Mouse (Mus musculus): ENCODE data around the gene Gprin1. TPM values are rescaled to one million over a fixed set of nuclear protein-coding genes. Genes with fewer than 3 reads are reported as not detected.

Gprin1 gene
- polyA plus RNA-seq, 1 experiment from 2014 or later = 0.23 TPM

Other genes starting within 250 kb of the Gprin1 start
- 4.0 and 4.3 TPM in 2 replicates for gene Simc1, start 246.1 kb downstream of the Gprin1 start, polyA plus RNA-seq (2016; fragmentation: Nextera tagmentation; extraction: Ambion mirVana)
- gene 4833439L19Rik, start 184.4 kb downstream of the Gprin1 start, polyA plus RNA-seq (2016; fragmentation: Nextera tagmentation; extraction: Ambion mirVana) = 66.8 and 69.3 TPM in 2 replicates
- gene Arl10, start 174.9 kb downstream of the Gprin1 start, polyA plus RNA-seq (2016; fragmentation: Nextera tagmentation; extraction: Ambion mirVana) = 10.7 and 10.9 TPM in 2 replicates
- gene Nop16, start 159.8 kb downstream of the Gprin1 start, polyA plus RNA-seq (2016; fragmentation: Nextera tagmentation; extraction: Ambion mirVana) = 82.4 and 85.5 TPM in 2 replicates
- gene Higd2a, start 159.7 kb downstream of the Gprin1 start, polyA plus RNA-seq (2016; fragmentation: Nextera tagmentation; extraction: Ambion mirVana) = 127 and 135 TPM in 2 replicates
- gene Cltb, start 138.5 kb downstream of the Gprin1 start, polyA plus RNA-seq (2016; fragmentation: Nextera tagmentation; extraction: Ambion mirVana) = 51.2 and 52.6 TPM in 2 replicates
- 35.3 and 39.9 TPM in 2 replicates for gene Faf2, start 128.1 kb downstream of the Gprin1 start, polyA plus RNA-seq (2016; fragmentation: Nextera tagmentation; extraction: Ambion mirVana)
- gene Rnf44, start 56.0 kb downstream of the Gprin1 start, polyA plus RNA-seq (2016; fragmentation: Nextera tagmentation; extraction: Ambion mirVana) = 36.8 and 38.4 TPM in 2 replicates
- 7.7 and 9.9 TPM in 2 replicates for gene Cdhr2, start 48.4 kb downstream of the Gprin1 start, polyA plus RNA-seq (2016; fragmentation: Nextera tagmentation; extraction: Ambion mirVana)
- not detected in 2 replicates for gene Sncb, start 16.7 kb upstream of the Gprin1 start, polyA plus RNA-seq (2016; fragmentation: Nextera tagmentation; extraction: Ambion mirVana)
- not detected in 2 replicates for gene Eif4e1b, start 34.1 kb upstream of the Gprin1 start, polyA plus RNA-seq (2016; fragmentation: Nextera tagmentation; extraction: Ambion mirVana)
- 1.8 and 2.3 TPM in 2 replicates for gene Tspan17, start 39.5 kb upstream of the Gprin1 start, polyA plus RNA-seq (2016; fragmentation: Nextera tagmentation; extraction: Ambion mirVana)
- gene Unc5a, start 199.5 kb upstream of the Gprin1 start, polyA plus RNA-seq (2016; fragmentation: Nextera tagmentation; extraction: Ambion mirVana) = 0.97 and 1.1 TPM in 2 replicates

Data from liver, embryonic 12.5 days (tissue).